Mouse (Mus musculus): ENCODE data around the gene Vmn1r178. TPM values are rescaled to one million over a fixed set of nuclear protein-coding genes. Genes with fewer than 3 reads are reported as not detected.
"Not testable (repeated sequence)": the region's sequence is repeated elsewhere in the genome, so short reads cannot be mapped to it uniquely, and the experiment has no call there.

The Vmn1r178 gene
- not detected for polyA plus RNA-seq (2012; fragmentation: generic; extraction: Trizol)

DNA sequence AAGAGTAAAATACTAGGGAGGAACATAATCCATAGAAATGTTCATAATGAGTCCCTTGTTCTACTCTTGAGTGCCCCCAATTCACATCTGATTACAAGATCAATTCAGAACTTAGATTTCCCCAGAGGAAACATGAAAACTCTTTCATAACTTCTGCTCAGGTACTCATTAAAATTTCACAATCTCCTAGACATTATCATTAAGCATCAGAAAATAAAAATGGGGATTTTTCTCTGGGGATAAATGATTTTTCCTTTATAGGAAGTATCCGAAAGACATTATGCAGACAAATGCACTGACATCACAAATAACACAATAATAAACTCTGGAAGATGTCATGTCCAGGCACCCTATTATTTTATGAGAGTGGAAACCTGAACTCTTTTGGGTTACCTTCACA lies at the start of gene Vmn1r178:
TSS of gene Vmn1r178 (plus strand) at position 301 of the 400 bp plus-strand sequence.
- Histone ChIP-seq H3K36me3 (ENCODE audit: control insufficient read depth, insufficient read depth) (no peaks in the 10 kb centered on the region), H3K27me3 (ENCODE audit: control insufficient read depth, insufficient read depth, insufficient read length) (no peaks in the 10 kb centered on the region), H3K79me2 (ENCODE audit: control insufficient read depth, insufficient read depth) (no peaks in the 10 kb centered on the region), H3ac (ENCODE audit: control insufficient read depth, insufficient read length) (no peak within 1 kb of the TSS), H3K4me3 (no peak within 1 kb of the TSS), H3K4me2 (ENCODE audit: low read depth) (no peak within 1 kb of the TSS)
- TF ChIP-seq SRF (IDR thresholded peaks at IDR 0.05; ENCODE audit: control insufficient read depth, insufficient read length, low read depth) = no peak
- no peak for TF ChIP-seq USF1 (IDR thresholded peaks at IDR 0.05; ENCODE audit: low read depth)
- TF ChIP-seq POLR2A (IDR thresholded peaks at IDR 0.05; ENCODE audit: insufficient read length, low read depth) = no peak
- no peak for TF ChIP-seq MAX (IDR thresholded peaks at IDR 0.05; ENCODE audit: low read depth)
- TF ChIP-seq E2F4 (IDR thresholded peaks at IDR 0.05; ENCODE audit: insufficient read depth) = no peak
- no peak for TF ChIP-seq TCF3 (IDR thresholded peaks at IDR 0.05; ENCODE audit: insufficient read length, low read depth)
- TF ChIP-seq REST (IDR thresholded peaks at IDR 0.05; ENCODE audit: insufficient read depth, insufficient read length) = no peak
- no peak for TF ChIP-seq MYOD1 (IDR thresholded peaks at IDR 0.05; ENCODE audit: control insufficient read depth in 1 of 3, insufficient read length in 2 of 3, low read depth in 2 of 3)
- TF ChIP-seq TCF12 (IDR thresholded peaks at IDR 0.05; ENCODE audit: insufficient read depth, poor library complexity, severe bottlenecking) = no peak
- TF ChIP-seq POLR2AphosphoS2 (IDR thresholded peaks at IDR 0.05; ENCODE audit: insufficient read length, low read depth) = no peak
- no peak for TF ChIP-seq CEBPB (IDR thresholded peaks at IDR 0.05; ENCODE audit: insufficient read depth, poor library complexity, severe bottlenecking)
- TF ChIP-seq MYOG (IDR thresholded peaks at IDR 0.05; ENCODE audit: control insufficient read depth in 1 of 3, insufficient read depth in 1 of 3, insufficient read length in 2 of 3, low read depth in 2 of 3) = no peak

DNA sequence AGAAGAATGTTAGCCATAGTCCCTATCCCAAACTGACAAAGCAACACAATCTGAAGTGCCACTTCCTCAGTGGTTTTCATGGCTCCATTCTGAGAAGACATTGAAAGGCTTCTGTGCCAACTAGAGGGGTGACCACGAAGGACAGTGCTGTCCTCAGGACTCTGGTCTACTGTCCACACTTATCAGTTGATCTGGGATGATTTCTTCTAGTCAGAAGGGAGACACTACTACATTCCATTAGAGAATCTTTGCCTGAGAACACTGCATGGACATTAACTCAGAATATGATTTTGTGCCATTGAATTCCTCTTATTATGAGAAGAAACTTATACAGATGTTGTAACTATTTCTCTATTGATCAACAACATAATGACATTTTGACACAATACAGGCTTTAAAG lies 25.5 kb upstream of the Vmn1r178 start, which contains the start of gene Vmn1r177:
TSS of gene Vmn1r177 (minus strand) at position 101 of the 400 bp plus-strand sequence.
- H3K4me3 ChIP-seq; H3K36me3 ChIP-seq (ENCODE audit: control insufficient read depth, insufficient read depth); H3ac ChIP-seq (ENCODE audit: control insufficient read depth, insufficient read length); H3K79me2 ChIP-seq (ENCODE audit: control insufficient read depth, insufficient read depth); H3K27me3 ChIP-seq (ENCODE audit: control insufficient read depth, insufficient read depth, insufficient read length); H3K4me2 ChIP-seq (ENCODE audit: low read depth): not testable (repeated sequence)

DNA sequence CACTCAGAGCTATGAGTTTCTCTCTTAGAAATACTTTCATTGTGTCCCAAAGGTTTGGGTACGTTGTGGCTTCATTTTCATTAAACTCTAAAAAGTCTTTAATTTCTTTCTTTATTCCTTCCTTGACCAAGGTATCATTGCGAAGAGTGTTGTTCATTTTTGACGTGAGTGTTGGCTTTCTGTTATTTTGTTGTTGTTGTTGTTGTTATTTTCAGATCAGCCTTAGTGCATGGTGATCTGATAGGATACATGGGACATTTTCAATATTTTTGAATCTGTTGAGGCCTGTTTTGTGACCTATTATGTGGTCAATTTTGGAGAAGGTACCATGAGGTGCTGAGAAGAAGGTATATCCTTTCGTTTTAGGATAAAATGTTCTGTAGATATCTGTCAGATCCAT lies 14.9 kb upstream of the Vmn1r178 start:
- not testable (repeated sequence) for H3K79me2 ChIP-seq (ENCODE audit: control insufficient read depth, insufficient read depth); H3K27me3 ChIP-seq (ENCODE audit: control insufficient read depth, insufficient read depth, insufficient read length); H3K4me2 ChIP-seq (ENCODE audit: low read depth)

DNA sequence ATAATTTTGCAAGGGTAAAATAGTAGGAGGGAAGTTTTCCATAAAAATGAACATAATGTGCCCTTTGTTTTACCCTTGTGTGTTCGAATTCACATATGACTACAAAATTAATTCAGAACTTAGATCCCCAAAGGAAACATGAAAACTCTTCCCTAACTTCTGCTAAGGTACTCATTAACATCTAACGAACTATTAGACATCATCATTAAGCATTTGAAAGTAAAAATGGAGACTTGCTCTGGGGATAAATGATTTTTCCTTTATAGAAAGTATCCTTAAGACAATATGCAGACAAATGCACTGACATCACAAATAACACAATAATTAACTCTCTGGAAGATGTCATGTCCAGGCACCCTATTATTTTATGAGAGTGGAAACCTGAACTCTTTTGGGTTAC lies 34.9 kb downstream of the Vmn1r178 start, which contains the start of gene Vmn1r179:
TSS of gene Vmn1r179 (plus strand) at position 301 of the 400 bp plus-strand sequence.
- no peaks in the 10 kb centered on the region for H3K27me3 ChIP-seq (ENCODE audit: control insufficient read depth, insufficient read depth, insufficient read length)
- H3ac ChIP-seq (ENCODE audit: control insufficient read depth, insufficient read length) = no peak within 1 kb of the TSS
- H3K79me2 ChIP-seq (ENCODE audit: control insufficient read depth, insufficient read depth) = no peaks in the 10 kb centered on the region
- no peak within 1 kb of the TSS for H3K4me2 ChIP-seq (ENCODE audit: low read depth)
- TF ChIP-seq REST (IDR thresholded peaks at IDR 0.05; ENCODE audit: insufficient read depth, insufficient read length) (no peak), POLR2AphosphoS2 (IDR thresholded peaks at IDR 0.05; ENCODE audit: insufficient read length, low read depth) (no peak), TCF12 (IDR thresholded peaks at IDR 0.05; ENCODE audit: insufficient read depth, poor library complexity, severe bottlenecking) (no peak), MYOG (IDR thresholded peaks at IDR 0.05; ENCODE audit: control insufficient read depth in 1 of 3, insufficient read depth in 1 of 3, insufficient read length in 2 of 3, low read depth in 2 of 3) (no peak), USF1 (IDR thresholded peaks at IDR 0.05; ENCODE audit: low read depth) (no peak), POLR2A (IDR thresholded peaks at IDR 0.05; ENCODE audit: insufficient read length, low read depth) (no peak), TCF3 (IDR thresholded peaks at IDR 0.05; ENCODE audit: insufficient read length, low read depth) (no peak), MYOD1 (IDR thresholded peaks at IDR 0.05; ENCODE audit: control insufficient read depth in 1 of 3, insufficient read length in 2 of 3, low read depth in 2 of 3) (no peak), CEBPB (IDR thresholded peaks at IDR 0.05; ENCODE audit: insufficient read depth, poor library complexity, severe bottlenecking) (no peak), SRF (IDR thresholded peaks at IDR 0.05; ENCODE audit: control insufficient read depth, insufficient read length, low read depth) (no peak), MAX (IDR thresholded peaks at IDR 0.05; ENCODE audit: low read depth) (no peak), E2F4 (IDR thresholded peaks at IDR 0.05; ENCODE audit: insufficient read depth) (no peak)
- H3K36me3 ChIP-seq (ENCODE audit: control insufficient read depth, insufficient read depth) = no peaks in the 10 kb centered on the region
- no peak within 1 kb of the TSS for H3K4me3 ChIP-seq

More for the DNA sequence above, 14.9 kb upstream of the Vmn1r178 start:
- H3K4me3 ChIP-seq; H3ac ChIP-seq (ENCODE audit: control insufficient read depth, insufficient read length); H3K36me3 ChIP-seq (ENCODE audit: control insufficient read depth, insufficient read depth): not testable (repeated sequence)

Other genes with a start within 250 kb of the Vmn1r178 start
- gene Vmn1r172, start 233.7 kb upstream of the Vmn1r178 start, polyA plus RNA-seq (2012; fragmentation: generic; extraction: Trizol) = not detected
- gene Vmn1r173, start 191.3 kb upstream of the Vmn1r178 start, polyA plus RNA-seq (2012; fragmentation: generic; extraction: Trizol) = not detected
- gene Vmn1r174, start 139.7 kb upstream of the Vmn1r178 start, polyA plus RNA-seq (2012; fragmentation: generic; extraction: Trizol) = not detected
- gene Vmn1r175, start 81.4 kb upstream of the Vmn1r178 start, polyA plus RNA-seq (2012; fragmentation: generic; extraction: Trizol) = not detected
- gene Vmn1r176, start 54.6 kb upstream of the Vmn1r178 start, polyA plus RNA-seq (2012; fragmentation: generic; extraction: Trizol) = not detected
- gene Vmn1r177, start 25.6 kb upstream of the Vmn1r178 start, polyA plus RNA-seq (2012; fragmentation: generic; extraction: Trizol) = not detected
- gene Vmn1r179, start 35.0 kb downstream of the Vmn1r178 start, polyA plus RNA-seq (2012; fragmentation: generic; extraction: Trizol) = not detected
- not detected for gene Vmn1r180, start 58.6 kb downstream of the Vmn1r178 start, polyA plus RNA-seq (2012; fragmentation: generic; extraction: Trizol)
- gene Vmn1r181, start 82.6 kb downstream of the Vmn1r178 start, polyA plus RNA-seq (2012; fragmentation: generic; extraction: Trizol) = not detected
- not detected for gene V1rd19, start 109.7 kb downstream of the Vmn1r178 start, polyA plus RNA-seq (2012; fragmentation: generic; extraction: Trizol)
- not detected for gene Vmn1r183, start 161.2 kb downstream of the Vmn1r178 start, polyA plus RNA-seq (2012; fragmentation: generic; extraction: Trizol)
- gene Zfp180, start 189.9 kb downstream of the Vmn1r178 start, polyA plus RNA-seq (2012; fragmentation: generic; extraction: Trizol) = 9.0 TPM
- 1.2 TPM for gene Zfp112, start 220.3 kb downstream of the Vmn1r178 start, polyA plus RNA-seq (2012; fragmentation: generic; extraction: Trizol)
- 2.0 TPM for gene Zfp235, start 242.2 kb downstream of the Vmn1r178 start, polyA plus RNA-seq (2012; fragmentation: generic; extraction: Trizol)

Measured in myocyte (in vitro differentiated cells).